Mouse (Mus musculus): ENCODE results near the gene Dlg2. TPM values are rescaled to one million over a fixed set of nuclear protein-coding genes. Genes with fewer than 3 reads are reported as not detected.

The Dlg2 gene
- polyA plus RNA-seq, 1 experiment from 2014 or later: 8.1 TPM

DNA sequence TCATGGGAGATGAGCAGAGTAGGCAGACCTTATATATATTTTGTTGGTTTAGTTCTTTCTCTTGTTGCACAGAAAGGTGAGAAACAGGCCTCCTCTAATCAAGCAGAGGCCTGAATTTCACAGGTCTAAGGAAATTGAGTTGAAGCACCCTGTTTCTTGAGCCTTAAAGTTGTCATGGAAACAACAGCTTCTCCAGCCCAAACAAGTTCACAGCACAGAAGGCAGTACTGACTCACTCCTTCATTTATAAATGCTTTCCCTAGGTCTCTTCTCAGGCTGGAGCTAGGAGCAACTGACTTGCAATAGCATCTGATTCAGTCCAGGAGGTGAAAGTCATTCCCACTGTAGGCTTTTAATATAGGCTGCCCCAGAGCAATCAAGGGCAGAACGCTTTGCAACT, 1890.6 kb downstream of the Dlg2 start:
- Histone ChIP-seq H3K27me3 (replicated peaks) (no peaks in the 10 kb centered on the region), H3K9me3 (no peaks in the 10 kb centered on the region), H3K4me3 (no peak overlapping the region), H3K36me3 (no peaks in the 10 kb centered on the region), H3K4me2 (replicated peaks) (no peak overlapping the region), H3K4me1 (no peaks in the 10 kb centered on the region), H3K9ac (no peak overlapping the region), H3K27ac (no peak overlapping the region)
- WGBS: 94% methylated on average over 1 of the region's 1 CpGs
- ATAC-seq (ENCODE audit: low FRiP score, low read depth): no peak

DNA sequence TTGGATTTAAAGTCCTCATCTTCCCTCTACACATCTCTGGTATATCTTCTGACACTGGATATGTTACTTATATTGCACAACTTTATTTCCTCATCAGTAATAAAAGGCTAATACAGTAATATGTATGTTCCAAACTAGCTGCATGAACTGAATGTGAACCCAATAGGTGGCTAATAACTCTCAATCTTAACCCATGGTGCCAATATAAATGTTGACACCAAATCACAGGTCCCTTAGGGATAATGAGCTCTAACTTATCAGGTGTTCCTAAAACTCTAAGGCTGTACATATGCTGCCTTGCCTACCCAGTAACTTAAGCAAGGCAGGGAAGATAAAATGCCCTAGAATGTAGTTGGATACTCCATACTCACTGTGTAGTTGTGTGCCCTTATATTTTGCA, 1894.0 kb downstream of the Dlg2 start:
- H3K4me2 ChIP-seq (replicated peaks): no peak overlapping the region
- H3K36me3 ChIP-seq: no peaks in the 10 kb centered on the region
- no peak overlapping the region for H3K4me3 ChIP-seq
- H3K27me3 ChIP-seq (replicated peaks): no peaks in the 10 kb centered on the region
- no peak overlapping the region for H3K27ac ChIP-seq
- no peak overlapping the region for H3K9ac ChIP-seq
- no peak for ATAC-seq (ENCODE audit: low FRiP score, low read depth)
- H3K4me1 ChIP-seq: no peaks in the 10 kb centered on the region
- H3K9me3 ChIP-seq: no peaks in the 10 kb centered on the region

DNA sequence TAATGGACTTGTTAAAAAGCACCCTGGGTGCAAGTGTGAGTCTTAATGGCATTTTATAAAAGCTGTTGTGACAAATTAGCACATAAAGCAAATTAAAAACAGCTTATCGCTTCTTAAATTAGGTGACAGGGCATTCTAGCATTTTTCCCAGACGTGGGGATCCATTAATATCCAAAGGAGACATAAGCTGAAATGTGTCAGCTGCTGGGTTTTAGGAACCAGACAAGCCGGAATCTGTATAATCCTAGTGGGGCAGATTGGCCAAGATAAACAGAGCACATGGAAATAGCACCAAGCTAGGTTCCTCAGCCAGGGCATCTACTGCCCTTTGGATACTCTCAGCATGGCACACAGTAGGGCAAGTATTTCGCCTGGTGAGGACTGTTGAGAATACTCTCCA, 1895.2 kb downstream of the Dlg2 start:
- Histone ChIP-seq H3K4me2 (replicated peaks) (no peak overlapping the region), H3K9me3 (no peaks in the 10 kb centered on the region), H3K36me3 (no peaks in the 10 kb centered on the region), H3K9ac (no peak overlapping the region), H3K4me3 (no peak overlapping the region), H3K27me3 (replicated peaks) (no peaks in the 10 kb centered on the region), H3K27ac (no peak overlapping the region), H3K4me1 (no peaks in the 10 kb centered on the region)
- 79% methylated on average over 4 of the region's 4 CpGs for WGBS
- ATAC-seq (ENCODE audit: low FRiP score, low read depth): no peak

DNA sequence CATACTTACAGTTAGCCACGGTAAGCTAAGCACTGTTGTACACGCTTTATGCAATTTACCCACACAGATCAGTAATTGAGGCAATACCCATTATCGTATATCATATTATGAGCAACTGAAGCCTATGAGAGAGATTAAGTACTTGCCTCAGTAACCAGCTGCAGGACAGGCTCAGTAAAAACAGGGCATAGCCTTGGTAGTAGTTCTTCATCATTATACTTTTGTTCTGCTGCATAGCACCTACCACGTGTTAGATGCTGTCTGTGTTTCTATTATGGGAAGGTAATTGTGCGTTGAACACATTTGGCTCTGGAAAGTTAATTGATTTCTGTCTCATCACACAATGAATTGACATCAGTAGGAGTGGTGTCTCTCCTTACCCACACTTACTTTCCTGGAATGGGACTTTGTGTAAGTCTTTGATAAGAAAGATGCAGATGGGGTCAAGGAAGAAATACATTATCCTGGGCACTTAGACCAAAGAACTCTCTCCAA, 1897.4 kb downstream of the Dlg2 start:
- no peak overlapping the region for H3K9ac ChIP-seq
- H3K27me3 ChIP-seq (replicated peaks): no peaks in the 10 kb centered on the region
- H3K36me3 ChIP-seq: no peaks in the 10 kb centered on the region
- 74% methylated on average over 5 of the region's 5 CpGs for WGBS
- H3K9me3 ChIP-seq: no peaks in the 10 kb centered on the region
- no peak for ATAC-seq (ENCODE audit: low FRiP score, low read depth)
- no peak overlapping the region for H3K4me2 ChIP-seq (replicated peaks)
- no peak overlapping the region for H3K4me3 ChIP-seq
- H3K4me1 ChIP-seq: no peaks in the 10 kb centered on the region
- no peak overlapping the region for H3K27ac ChIP-seq

DNA sequence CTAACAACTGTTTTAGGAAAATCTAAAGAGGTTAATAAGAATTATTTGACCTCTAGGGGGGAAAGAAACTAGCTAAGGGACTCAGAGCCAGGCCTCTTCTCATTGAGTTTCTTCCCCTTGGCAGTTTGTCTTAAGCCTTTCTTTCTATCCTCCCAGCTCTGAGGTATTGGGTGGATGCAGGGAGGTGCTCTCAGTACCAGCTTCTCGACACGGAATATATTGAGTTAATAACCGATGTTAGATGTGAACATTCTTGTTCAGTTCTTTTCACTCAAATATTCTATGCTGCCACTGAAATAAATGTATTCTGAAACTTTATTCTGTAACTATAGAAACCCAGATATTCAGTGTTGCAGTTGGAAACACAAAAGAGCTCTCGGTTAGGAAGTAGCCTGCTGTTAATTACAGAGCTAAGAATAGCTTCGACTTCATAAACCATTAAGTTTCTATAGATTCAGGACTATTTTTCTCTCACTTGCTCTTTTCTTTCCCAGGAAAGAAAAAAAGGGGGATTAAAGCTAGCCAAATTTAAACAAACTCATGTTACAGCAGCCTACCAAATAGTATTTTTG, 1907.5 kb downstream of the Dlg2 start:
- Histone ChIP-seq H3K27ac (no peak overlapping the region), H3K4me2 (replicated peaks) (no peak overlapping the region), H3K4me3 (no peak overlapping the region), H3K9me3 (no peaks in the 10 kb centered on the region), H3K4me1 (no peaks in the 10 kb centered on the region), H3K27me3 (replicated peaks) (no peaks in the 10 kb centered on the region), H3K36me3 (no peaks in the 10 kb centered on the region), H3K9ac (no peak overlapping the region)
- WGBS: 74% methylated on average over 5 of the region's 5 CpGs
- no peak for ATAC-seq (ENCODE audit: low FRiP score, low read depth)

DNA sequence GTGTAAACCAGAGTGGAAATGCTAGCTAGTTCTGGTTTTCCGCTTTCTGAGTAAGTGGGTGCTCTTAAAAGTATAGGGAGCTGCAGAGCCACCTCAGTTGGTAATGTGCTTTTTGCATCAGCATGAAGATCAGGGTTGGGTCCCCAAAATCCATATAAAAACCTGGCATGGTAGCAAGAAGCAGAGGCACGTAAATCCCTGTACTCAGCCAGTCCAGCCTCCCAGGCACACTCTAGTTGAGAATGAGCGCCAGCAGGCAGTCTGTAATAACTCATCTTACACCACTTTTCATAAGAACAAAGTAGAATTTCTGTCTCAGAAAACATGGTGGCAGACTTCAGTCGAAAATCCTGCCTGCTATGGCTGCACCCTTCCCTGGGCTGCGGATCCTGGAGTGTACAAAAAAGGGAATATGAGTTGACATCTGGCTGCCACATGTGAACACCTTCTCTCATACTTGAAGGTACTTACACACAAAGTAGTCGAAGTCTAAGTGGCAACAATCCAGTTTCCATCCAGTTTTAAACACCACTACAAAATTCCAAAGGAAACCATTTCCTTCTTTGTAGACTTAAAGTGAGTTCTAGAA, 1915.7 kb downstream of the Dlg2 start:
- Histone ChIP-seq H3K4me1 (no peaks in the 10 kb centered on the region), H3K4me3 (no peak overlapping the region), H3K9ac (no peak overlapping the region), H3K27me3 (replicated peaks) (no peaks in the 10 kb centered on the region), H3K4me2 (replicated peaks) (no peak overlapping the region), H3K27ac (no peak overlapping the region), H3K36me3 (no peaks in the 10 kb centered on the region), H3K9me3 (no peaks in the 10 kb centered on the region)
- ATAC-seq (ENCODE audit: low FRiP score, low read depth): no peak
- WGBS: 74% methylated on average over 6 of the region's 6 CpGs

DNA sequence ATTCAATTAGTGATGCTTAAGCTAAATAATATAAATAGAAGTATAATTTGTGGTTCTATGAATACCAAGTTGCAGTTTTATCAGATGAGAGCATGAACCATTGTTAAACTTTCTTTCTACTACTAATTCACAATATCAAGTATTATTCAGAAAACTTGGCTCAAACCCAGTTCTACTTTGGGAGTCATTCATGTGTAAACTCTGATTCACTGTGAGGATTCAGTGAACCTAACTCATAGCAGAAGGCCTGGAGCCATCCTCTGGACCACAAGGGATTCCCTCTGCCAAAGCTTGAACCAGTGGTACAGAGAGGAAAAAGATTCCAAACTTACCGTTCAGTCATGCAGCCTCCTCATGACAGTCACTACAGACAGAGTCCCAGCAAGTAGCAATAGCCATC, 1920.3 kb downstream of the Dlg2 start:
- WGBS: 89% methylated on average over 1 of the region's 1 CpGs
- H3K9me3 ChIP-seq: no peaks in the 10 kb centered on the region
- H3K4me3 ChIP-seq: no peak overlapping the region
- no peak overlapping the region for H3K27ac ChIP-seq
- no peak overlapping the region for H3K4me2 ChIP-seq (replicated peaks)
- no peaks in the 10 kb centered on the region for H3K36me3 ChIP-seq
- no peak overlapping the region for H3K9ac ChIP-seq
- H3K4me1 ChIP-seq: 0 out of 2 replicates have a peak, but pooled peaks cover 6% of the 10 kb centered on the region
- no peak for ATAC-seq (ENCODE audit: low FRiP score, low read depth)
- H3K27me3 ChIP-seq (replicated peaks): no peaks in the 10 kb centered on the region

DNA sequence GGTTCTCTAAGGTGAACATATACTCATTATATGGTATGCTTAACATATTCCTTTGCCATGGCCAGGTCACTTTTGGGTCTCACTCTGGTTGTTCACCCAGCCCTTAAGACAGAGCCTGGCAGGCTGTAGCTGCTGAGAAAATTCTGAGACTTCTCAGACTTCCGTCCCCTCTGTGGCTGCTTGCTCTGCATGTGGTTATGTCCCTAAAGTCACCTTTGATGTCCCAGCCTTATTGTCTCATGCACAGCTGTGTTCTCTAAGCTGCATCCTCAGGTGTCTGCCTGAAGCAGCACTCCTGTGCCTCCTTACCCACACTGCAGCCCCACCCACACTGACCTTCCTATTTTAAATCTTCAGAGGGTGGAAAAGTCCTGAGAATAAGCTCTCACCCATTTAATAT, 1922.4 kb downstream of the Dlg2 start:
- Histone ChIP-seq H3K4me3 (no peak overlapping the region), H3K4me2 (replicated peaks) (no peak overlapping the region), H3K27ac (no peak overlapping the region), H3K27me3 (replicated peaks) (no peaks in the 10 kb centered on the region), H3K36me3 (no peaks in the 10 kb centered on the region), H3K9me3 (no peaks in the 10 kb centered on the region), H3K9ac (no peak overlapping the region), H3K4me1 (0 out of 2 replicates have a peak, but pooled peaks cover 6% of the 10 kb centered on the region)
- no peak for ATAC-seq (ENCODE audit: low FRiP score, low read depth)
- WGBS: 66% methylated on average over 1 of the region's 1 CpGs

DNA sequence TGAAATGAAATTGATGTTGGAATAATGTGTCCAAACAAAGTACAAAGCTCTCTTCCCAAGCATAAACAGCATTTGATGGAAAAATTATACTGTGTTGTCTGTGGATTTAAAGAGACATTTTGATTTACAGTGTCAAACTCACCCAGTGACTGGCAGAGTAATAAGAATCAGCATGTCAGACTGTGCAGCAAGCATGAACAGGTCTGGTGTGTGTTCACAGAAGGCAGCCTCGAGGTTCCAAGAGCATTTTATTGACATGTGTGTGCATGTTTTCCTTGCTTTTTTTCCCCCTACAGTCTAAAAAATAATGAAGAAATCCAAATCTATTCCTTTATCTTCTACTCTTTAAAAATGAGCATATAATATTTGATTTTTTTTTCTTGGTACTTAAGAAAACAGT, 1924.1 kb downstream of the Dlg2 start:
- WGBS: 57% methylated on average over 1 of the region's 1 CpGs
- no peak for ATAC-seq (ENCODE audit: low FRiP score, low read depth)
- Histone ChIP-seq H3K4me3 (no peak overlapping the region), H3K27ac (no peak overlapping the region), H3K9ac (no peak overlapping the region), H3K9me3 (no peaks in the 10 kb centered on the region), H3K27me3 (replicated peaks) (no peaks in the 10 kb centered on the region), H3K4me2 (replicated peaks) (no peak overlapping the region), H3K4me1 (0 out of 2 replicates have a peak, but pooled peaks cover 6% of the 10 kb centered on the region), H3K36me3 (no peaks in the 10 kb centered on the region)

DNA sequence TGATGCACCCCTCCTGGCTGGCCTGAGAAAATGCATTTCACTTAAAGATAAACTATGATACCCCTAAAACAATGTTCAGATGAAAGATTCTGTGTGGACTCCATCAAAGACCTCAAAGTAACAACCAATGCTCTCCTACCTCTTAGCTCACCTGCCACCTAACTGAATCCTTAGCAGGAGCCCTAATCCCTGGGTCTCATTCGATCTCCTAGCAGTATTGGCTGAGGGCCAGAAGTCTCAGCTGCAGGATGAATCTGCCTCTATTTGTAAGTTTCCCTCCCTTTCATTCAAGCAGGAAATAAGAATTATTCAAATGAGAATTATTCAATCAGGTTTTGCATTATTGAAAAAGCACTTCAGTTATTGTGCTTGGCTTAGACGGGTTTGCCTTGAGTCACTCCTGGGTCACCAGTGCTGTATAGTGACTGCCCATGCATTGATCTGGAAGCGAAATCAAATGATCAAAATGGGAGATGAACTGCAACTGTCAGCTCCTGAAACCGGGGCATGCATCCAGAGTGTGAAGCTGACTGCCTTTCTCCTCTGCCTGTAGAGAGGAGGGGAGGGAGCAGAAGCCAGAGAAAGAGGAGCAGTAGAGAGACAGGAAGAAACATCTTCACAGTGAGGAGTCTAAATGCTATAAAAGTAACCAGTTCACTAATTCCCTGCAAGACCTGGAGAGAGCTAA, 1924.7 kb downstream of the Dlg2 start:
- H3K4me2 ChIP-seq (replicated peaks): no peak overlapping the region
- no peaks in the 10 kb centered on the region for H3K9me3 ChIP-seq
- no peaks in the 10 kb centered on the region for H3K36me3 ChIP-seq
- H3K9ac ChIP-seq: no peak overlapping the region
- H3K27me3 ChIP-seq (replicated peaks): no peaks in the 10 kb centered on the region
- no peak overlapping the region for H3K4me3 ChIP-seq
- no peak overlapping the region for H3K27ac ChIP-seq
- WGBS: 57% methylated on average over 4 of the region's 4 CpGs
- 0 out of 2 replicates have a peak, but pooled peaks cover 6% of the 10 kb centered on the region for H3K4me1 ChIP-seq
- peak; percentile 55; the same call in 1 of the 2 replicates for ATAC-seq (ENCODE audit: low FRiP score, low read depth)

DNA sequence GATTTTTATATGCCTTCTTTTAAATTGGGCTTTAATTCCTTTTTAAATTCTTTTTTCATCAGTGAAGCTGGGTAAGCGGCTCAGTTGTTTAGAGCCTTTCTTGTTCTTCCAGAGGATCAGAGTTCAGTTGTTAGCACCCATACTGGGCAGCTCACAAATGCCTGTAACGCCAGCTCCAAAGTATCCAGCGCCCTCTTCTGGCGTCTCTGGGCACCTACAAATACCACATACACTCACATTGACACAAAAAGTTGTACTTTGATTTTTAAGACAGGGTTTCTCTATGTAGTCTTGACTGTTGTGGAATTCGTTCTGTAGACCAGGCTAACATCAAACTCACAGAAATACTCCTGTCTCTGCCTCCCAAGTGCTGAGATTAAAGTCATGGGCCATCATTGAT, 1932.0 kb downstream of the Dlg2 start:
- H3K4me1 ChIP-seq: no peaks in the 10 kb centered on the region
- ATAC-seq (ENCODE audit: low FRiP score, low read depth): no peak
- no peak overlapping the region for H3K27ac ChIP-seq
- no peaks in the 10 kb centered on the region for H3K9me3 ChIP-seq
- H3K36me3 ChIP-seq: no peaks in the 10 kb centered on the region
- no peaks in the 10 kb centered on the region for H3K27me3 ChIP-seq (replicated peaks)
- H3K4me3 ChIP-seq: no peak overlapping the region
- H3K9ac ChIP-seq: no peak overlapping the region
- 55% methylated on average over 5 of the region's 5 CpGs for WGBS
- no peak overlapping the region for H3K4me2 ChIP-seq (replicated peaks)

DNA sequence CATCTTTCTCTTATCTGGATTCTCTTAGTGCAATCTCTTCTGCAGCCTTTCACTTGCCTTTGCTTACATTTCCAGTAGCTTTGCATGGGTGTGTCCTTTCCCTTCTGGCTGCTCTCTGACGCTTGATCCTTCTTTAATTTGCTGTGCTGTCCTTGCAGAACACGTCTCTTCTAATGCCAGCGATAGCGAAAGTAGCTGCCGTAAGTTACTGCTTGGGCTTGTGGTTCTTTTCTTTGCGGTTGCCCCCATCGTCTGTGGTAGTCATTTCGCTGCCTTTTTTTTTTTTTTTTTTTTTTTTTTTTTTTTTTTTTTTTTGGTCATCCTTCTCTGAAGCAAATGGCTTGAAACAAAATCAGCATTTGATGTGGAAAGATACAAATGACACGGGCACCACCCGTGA, 1944.0 kb downstream of the Dlg2 start:
- no peak overlapping the region for H3K4me3 ChIP-seq
- no peak overlapping the region for H3K9ac ChIP-seq
- H3K4me2 ChIP-seq (replicated peaks): no peak overlapping the region
- 84% methylated on average over 10 of the region's 10 CpGs for WGBS
- no peak overlapping the region for H3K27ac ChIP-seq
- no peaks in the 10 kb centered on the region for H3K4me1 ChIP-seq
- H3K36me3 ChIP-seq: no peaks in the 10 kb centered on the region
- no peak for ATAC-seq (ENCODE audit: low FRiP score, low read depth)
- no peaks in the 10 kb centered on the region for H3K9me3 ChIP-seq
- no peaks in the 10 kb centered on the region for H3K27me3 ChIP-seq (replicated peaks)

DNA sequence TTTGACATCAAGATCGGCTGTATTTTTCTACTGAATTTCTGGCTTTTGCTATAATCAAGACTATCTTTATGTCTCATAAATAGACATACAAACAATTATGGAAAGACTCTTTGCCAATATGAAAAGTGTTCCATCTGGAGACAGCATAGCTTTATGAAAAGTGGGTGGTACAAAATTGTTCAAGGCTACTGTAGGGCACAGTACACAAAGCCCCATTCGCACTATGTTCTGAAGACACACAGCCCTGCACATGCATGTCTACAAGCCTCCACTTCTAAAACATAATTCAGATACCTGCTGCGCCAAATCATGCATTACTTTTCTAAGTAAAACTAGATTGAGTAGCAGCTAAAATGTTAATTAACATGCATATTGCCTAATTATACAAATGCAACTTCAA, 1946.5 kb downstream of the Dlg2 start:
- Histone ChIP-seq H3K4me1 (no peaks in the 10 kb centered on the region), H3K9me3 (no peaks in the 10 kb centered on the region), H3K27ac (no peak overlapping the region), H3K27me3 (replicated peaks) (no peaks in the 10 kb centered on the region), H3K4me3 (no peak overlapping the region), H3K4me2 (replicated peaks) (no peak overlapping the region), H3K36me3 (no peaks in the 10 kb centered on the region), H3K9ac (no peak overlapping the region)
- WGBS: 95% methylated on average over 3 of the region's 3 CpGs
- no peak for ATAC-seq (ENCODE audit: low FRiP score, low read depth)

Measured in neural tube, embryonic 12.5 days (tissue).